Mouse (Mus musculus) left cerebral cortex, postnatal 36 days (tissue): Measurements from ENCODE around the gene Ssr1. TPM values are rescaled to one million over a fixed set of nuclear protein-coding genes. Genes with fewer than 3 reads are reported as not detected.

ENCODE experiments used
- DNase-seq, 2 experiments: peaks; one replicate each; pipeline ENCODE4 v3.0.0; 2021 to 2022; ENCODE audit warnings: low spot score in 2 of 2, mixed read lengths in 1 of 2
- intact Hi-C: fragments of 180-260 bp; cut with DNase I; formaldehyde crosslinking; loops from one replicate; pipeline ENCODE4 v1.15.1; 2025
- total RNA-seq, 2 experiments: library from RNA; stranded (reverse); gene quantifications; 2 replicates each; pipeline ENCODE4 v1.2.3; 2021

The Ssr1 gene
- total RNA-seq, 2 experiments from 2014 or later: 79.5 to 88.5 TPM

DNA sequence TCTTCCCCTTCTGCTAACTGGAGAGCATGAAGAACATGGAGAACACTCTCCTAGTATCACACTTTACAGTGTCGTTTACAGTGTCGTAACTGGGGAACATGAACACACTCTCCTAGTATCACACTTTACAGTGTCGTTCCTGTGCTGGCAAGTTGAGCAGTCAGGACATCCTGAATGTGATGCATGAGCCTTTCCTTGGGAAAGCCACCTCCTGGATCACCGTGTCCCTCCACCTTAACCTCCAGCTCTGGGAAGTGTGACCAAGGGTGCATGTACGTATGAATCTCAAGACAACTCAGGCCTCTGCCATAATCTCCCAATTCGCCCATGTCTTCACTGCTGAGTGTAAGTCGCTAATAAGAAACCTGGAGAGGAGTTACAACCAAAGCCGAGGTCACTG, 4.3 kb downstream of the Ssr1 start:
- intact Hi-C loops: no loop called here
- DNase-seq: no peak

DNA sequence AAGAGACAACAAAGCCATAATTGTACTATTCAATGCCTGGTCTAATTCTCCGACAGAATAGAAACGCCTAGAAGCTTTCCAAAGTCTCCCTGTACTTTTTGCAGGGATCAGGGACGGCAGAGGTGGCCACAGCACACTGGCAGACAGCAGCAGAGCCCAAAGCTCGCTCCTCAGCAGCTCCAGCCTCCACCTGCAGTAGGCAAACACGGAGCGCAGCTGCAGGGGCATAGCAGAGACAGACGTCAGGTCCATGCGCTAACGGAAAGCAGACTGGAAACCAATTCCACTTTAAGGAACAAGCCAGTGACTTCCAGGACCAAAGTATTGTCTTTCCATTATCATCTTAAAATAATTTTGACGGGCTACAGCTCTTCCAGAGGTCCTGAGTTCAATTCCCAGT, 7.9 kb downstream of the Ssr1 start:
- no peak for DNase-seq
- intact Hi-C loops: no loop called here

DNA sequence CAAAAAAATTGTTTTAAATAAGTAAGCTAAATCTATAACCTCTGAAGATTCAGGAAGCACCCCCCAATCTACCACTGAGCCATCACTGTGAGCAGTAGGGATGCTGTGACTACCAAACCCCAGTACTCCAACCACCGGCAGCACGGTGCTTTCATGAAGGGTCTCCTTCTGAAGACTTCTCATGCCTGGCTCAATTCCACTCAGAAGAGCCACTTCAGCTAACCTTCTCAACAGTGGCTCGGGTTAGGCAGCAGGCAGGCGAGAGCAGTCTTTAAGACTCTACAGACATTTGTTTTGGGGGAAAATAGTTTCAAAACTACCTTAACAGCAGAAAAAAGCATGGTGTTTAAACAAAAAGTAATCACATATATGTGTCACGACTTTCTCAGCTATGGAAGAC, 13.0 kb downstream of the Ssr1 start:
- no peak for DNase-seq
- intact Hi-C loops: no loop called here

DNA sequence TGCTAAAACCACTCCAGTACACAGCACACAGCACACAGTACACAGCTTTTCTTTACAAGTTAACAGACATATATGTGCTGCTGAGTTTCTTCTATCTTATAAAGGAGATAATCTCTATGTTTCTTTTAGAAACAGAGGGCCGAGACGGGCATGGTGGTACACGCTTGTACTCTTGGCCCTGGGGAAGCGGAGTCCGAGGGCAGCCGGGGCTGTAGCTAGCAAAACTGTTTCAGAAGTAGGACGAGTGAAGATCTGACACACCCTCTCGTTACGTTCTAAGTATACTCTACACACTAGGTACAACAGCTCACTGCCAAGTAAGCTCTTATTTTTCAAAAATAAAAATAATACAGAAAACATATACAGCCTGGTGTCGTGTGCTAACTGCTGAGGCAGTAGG, 13.7 kb downstream of the Ssr1 start:
- DNase-seq: no peak
- intact Hi-C loops: no loop called here

DNA sequence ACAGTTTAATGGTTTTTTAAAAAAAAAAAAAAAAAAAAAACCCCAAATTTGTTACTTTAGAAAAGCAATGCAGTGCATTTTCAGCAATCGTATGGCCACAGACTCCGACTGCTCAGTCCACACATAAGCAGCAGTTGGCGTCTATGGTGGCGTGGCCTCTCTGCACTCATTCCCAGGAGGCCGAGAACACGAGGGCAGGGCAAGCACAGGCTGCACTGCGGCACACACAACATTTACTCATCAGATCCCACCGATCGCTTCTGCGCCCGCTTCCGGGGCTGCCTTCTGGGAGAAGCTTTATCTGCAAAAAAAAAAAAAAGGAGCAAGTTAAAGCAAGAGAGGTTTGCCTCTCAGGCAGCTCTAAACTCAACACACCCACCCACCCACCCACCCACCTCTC, 14.5 kb downstream of the Ssr1 start:
- intact Hi-C loops: no loop called here
- DNase-seq: no peak

DNA sequence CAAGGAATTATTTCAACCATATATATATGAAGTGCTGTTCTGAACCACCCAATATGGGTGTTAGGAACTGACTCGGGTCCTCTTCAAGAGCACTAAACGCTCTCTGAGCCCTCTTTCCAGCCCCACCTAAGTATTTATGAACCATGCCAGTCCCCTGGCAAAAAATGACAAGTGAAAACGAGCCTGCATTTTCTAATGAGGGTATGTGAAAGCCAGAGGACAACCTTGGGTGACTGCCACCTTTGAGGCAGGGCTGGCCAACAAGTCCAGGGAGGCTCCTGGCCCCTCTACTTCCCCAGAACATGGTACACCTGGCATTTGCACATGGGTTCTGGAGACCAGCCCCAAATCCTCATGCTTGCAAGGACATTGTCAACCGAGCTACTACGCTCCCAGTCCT, 19.3 kb downstream of the Ssr1 start:
- DNase-seq: no peak
- intact Hi-C loops: no loop called here

DNA sequence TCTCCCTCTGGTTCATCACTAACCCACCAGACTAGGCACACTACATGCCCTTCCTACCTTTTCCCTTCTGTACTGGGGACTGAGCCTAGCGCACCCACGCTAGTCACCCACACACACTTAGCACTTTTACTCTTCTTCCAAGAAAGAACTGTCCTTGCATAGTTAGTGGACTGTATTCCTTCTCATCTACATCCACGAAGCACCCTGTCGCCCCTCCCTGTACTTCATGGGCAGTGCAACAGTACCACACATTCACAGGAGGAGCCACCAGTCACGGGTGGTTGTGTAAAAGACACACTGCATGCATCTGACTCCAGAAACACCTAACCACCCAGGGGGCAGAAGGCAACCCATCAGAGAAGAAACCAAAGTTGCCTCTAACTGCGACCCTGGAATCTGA, 20.0 kb downstream of the Ssr1 start:
- intact Hi-C loops: no loop called here

DNA sequence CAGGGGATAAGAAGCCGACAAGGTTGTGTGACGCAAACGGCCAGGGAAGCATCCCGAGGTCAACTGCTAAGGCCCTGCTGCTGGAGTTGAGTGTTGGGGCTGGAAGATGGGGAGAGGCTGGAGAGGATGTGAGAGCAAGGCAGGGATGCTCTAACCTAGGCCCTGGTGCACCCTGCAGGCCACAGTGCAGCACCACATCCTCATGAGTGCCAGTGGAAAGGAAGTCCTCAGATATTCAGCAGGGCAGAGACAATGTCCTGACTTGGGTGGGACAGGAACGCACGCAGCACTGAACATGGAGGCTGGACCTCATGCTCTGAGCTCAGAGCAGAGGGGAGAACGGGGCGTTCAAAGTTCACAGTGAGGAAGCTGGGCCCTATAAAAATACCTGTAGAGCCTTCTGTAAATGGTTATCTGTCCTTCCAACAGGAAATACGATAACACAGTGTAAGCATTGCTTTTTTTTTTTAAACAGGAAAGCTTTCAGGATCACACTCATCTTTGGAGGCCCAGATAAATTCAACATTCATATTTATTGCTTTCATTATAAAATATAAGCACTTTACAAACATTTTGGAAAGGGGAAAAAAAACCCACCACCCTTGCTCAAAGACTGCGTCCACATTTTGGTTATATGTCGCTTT, 23.0 kb downstream of the Ssr1 start:
- intact Hi-C loops: no loop called here
- no peak for DNase-seq

More for the DNA sequence above, 20.0 kb downstream of the Ssr1 start:
- DNase-seq: no peak

DNA sequence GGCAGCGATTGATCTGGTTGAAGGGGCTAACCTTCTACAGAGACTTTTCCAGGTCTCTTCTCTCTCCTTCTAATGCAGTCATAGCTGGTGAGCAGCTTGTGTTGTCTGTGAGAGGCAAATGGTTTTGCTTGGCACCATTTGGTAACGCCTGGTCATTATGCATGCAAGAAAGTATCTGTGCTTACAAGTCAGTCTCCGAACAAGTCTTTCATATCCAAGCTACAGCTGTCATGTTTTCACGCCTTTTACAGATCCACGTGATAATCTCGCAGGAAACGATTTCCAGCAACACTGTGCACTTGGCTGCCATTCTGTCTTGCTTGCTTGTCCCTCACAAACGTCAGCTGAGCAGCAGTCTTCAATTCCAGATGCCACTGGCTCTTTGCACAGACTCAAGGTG, 24.0 kb downstream of the Ssr1 start:
- DNase-seq: no peak
- intact Hi-C loops: loop anchor here (5.0 kb wide), 1 partner anchor 518 kb away; no protein-coding TSS in a partner anchor

DNA sequence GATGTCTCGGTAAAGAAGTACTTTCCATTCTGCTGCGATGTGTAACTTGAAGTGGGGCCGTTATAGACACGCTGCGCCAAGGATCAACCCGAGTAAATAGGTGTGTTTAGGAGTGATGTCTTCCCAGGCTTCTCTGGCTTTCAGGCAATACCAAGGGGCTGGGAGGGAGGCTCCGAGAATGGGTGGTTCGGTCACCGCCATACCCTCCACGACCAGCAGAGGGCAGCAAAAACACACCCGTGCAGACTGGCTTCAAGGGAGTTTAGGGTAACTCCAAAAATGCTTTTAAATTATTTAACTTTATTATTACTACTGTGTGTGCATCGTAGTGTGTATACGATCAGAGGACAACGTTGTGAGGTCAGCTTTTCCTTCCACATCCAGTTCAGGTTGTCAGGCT, 24.7 kb downstream of the Ssr1 start:
- intact Hi-C loops: loop anchor here (5.0 kb wide), 1 partner anchor 517 kb away; no protein-coding TSS in a partner anchor
- DNase-seq: peak; percentile 85 to 88

DNA sequence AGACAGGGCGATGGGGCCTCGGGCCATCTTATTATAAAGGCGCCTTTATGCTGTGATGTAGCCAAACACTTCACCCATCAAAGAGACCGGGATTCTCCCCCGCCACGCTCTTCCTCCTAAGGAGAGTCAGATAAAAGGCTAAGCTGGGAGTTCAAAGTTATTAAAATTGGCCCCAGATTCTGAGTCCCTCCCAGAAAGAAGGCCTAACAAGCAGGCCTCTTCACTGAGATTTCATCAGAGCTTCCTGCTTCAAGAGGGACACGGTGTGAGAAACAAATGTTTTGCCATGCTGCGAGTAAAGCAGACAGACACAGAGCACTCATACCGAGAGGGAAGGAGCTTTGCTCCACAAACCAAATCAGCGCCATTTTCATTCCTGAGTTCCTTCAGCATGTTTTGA, 26.5 kb downstream of the Ssr1 start:
- no peak for DNase-seq
- intact Hi-C loops: loop anchor here (5.0 kb wide), 1 partner anchor 515 kb away; no protein-coding TSS in a partner anchor

DNA sequence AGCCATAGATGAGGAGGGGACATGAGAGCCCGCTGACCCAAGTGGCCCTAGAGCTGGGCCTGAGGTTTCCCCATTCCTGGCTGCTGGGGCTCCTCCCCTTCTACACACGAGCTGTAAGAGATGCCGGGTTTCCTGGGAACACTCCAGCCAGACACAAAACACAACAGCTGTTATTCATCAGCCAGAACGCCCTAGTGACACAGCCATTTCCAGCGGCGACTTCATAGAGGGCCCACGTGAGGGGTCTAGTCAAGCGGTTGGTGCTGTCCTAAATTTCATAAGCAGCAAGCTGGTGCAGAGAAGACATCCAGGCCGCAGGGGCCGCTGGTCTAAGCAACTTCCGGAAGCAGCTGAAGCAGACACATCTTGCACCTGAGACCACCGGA, 27.0 kb downstream of the Ssr1 start:
- intact Hi-C loops: loop anchor here (5.0 kb wide), 1 partner anchor 515 kb away; no protein-coding TSS in a partner anchor
- DNase-seq: no peak

DNA sequence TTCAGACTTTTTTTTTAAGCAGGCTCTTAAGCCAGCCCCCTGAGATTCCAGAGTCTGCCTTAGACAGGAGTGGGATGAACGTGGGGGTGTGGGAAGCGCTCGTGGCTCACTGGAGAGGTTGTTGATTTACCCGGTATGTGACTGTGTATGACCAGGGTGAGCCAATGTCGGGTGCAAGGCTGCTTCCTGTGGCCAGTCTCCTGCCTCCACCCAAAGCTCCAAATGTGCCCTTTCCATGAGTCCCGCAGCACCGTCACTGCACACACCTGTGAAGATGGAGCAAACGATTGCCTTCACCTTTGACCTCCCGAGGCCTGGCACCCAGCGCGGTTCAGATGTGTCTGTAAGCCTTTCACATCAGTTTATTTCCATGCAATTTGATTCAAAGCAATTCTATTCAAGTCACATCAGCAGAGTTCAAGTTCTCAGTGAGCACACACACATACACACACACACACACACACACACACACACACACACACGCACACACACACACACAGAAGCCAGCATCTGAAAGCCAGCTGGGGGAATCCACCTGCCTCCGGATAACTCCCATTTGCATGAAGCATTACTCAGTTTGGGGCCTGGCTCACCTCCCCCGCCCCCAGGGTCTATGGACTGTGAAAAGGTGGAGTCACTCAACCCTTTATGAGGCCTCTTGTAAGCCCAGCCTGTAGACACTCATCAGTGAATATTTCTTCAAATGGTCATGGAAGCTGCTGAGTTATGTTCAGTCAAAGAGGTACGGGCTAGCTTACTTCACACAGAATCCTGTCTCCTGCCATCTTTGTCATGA, 27.6 kb downstream of the Ssr1 start:
- DNase-seq: no peak
- intact Hi-C loops: loop anchor here (5.0 kb wide), 1 partner anchor 514 kb away; no protein-coding TSS in a partner anchor

DNA sequence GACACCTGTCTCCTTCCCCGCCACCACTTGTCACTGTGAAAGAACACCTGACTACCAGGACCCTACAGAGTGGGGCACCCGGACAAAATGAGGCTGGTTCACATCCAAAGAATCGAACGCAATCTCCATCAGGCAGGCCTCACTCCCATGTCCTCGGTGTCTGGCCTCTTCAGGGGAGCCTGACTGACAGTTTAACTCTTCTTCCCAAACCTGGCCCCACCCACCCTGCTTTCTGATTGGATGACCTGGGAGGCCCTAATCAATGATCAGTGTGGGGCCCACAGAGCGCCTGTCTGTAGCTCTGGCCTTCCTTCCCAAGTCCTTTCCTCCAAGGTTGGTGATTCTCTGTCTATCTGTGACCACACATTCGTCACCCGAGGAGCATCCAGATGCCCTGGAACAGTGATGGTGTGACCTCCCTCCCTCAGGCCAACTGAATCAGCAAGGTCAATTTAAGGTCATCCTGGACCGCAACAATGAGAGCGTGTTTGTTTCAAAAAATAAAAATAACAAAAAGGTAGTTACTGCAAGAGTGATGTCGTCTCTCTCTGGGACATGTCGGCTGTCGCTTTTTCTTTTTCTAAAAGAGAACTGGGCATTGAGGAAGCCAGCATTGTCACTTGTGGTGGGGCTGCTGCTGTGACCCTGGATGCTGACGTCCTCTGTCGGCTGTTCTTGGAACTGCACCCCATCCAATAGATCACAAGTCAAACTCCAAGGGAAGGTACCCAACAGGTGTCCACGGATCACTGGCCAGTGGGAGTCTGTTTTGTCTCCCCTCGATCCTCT, 28.7 kb downstream of the Ssr1 start:
- intact Hi-C loops: loop anchor here (5.0 kb wide), 1 partner anchor 513 kb away; no protein-coding TSS in a partner anchor
- no peak for DNase-seq

DNA sequence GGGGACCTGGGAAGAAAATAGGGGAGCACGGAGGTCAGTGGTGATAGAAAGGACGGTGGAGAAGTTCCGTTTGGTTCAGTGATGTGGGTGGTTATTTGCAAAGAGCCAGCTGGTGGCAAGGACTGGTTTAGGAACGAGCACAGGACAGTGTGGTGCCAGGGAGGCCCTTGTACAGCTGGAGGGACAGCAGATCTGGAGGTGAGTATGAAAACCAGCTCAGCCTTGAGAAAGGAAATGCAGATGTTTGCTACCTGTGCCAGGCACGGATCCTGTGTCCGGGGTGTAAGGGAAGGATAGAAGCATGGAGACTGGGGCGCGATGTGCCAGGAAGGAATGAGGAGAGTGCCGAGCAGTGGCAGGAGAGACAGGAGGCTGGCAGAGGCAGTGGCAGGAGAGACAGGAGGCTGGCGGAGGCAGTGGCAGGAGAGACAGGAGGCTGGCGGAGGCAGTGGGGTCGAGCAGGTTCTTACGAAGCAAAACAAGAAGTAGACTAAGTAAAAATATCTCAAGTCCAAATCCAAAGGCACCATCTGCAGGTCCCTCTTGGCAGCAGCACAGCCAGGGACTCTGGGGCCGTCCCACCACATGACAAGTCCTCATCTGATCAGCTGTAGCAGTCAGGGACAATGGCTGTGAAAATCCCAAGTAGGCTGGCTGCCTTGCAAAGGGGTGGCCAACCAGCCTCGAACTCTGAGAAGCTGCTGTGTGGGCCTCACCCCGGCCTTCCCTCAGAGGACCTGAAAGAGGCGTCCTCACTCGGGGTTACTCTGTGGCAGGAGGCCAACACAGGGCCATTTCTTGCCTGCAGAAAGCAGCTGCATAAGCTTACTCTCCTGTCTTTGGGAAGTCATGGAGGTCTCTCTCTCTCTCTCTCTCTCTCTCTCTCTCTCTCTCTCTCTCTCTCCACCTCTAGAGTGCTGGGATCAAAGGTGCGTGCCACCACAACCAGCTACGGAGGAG, 29.6 kb downstream of the Ssr1 start:
- intact Hi-C loops: loop anchor here (5.0 kb wide), 1 partner anchor 512 kb away; no protein-coding TSS in a partner anchor

DNA sequence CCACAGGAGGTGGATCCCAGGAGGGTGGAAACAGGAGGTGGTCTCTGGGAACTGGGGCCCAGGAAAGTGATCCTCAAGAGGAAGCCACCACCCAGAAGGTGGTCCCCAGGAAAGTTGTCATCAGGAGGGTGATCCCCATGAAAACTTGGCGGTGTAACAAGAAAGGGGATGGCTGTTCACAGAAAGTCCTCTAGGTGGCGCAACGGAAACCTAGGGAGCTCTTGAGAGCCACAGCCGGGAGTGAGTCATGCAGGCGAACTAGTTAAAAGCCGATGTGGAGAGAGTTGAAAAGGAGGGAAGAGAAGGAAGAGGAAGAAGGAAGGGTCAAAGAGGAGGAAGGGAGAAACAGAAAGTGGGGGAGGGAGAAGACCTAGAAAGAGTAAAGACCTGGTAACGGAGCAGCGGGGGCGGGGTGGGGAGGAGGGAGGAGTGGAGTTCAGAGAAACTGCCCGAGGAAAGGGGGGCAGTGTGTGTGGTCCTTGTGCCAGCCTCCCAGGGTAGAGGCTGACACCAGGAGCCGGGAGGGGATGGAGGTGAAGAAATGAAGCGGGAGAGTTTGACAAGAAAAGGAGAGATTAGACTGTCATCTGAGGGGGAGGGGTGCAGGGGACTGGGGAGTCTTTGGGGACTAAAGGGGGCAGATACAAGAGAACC, 30.5 kb downstream of the Ssr1 start:
- intact Hi-C loops: no loop called here
- DNase-seq: peak in 1 of 2 experiments; percentile 63

More for the DNA sequence above, 29.6 kb downstream of the Ssr1 start:
- DNase-seq: peak in 1 of 2 experiments; percentile 36

DNA sequence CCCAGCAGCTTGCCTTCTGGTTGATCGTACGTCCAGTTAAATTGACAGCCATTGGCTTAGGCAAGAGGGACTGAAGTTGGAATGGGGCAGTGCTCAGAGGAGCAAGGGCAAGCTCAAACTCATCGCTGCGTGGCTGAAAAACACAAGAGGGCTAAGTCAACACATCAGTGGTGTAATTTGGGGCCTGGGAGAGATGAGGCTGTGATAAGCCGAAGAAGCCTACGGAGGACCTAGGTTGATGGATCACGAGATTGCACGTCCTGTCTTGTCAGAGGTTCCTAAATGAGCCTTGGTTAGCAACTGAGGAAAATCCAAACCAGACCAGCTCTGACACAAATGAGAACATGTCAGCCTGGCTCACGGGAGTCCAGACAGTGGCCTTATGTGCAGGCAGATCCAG, 31.5 kb downstream of the Ssr1 start:
- intact Hi-C loops: no loop called here
- no peak for DNase-seq

DNA sequence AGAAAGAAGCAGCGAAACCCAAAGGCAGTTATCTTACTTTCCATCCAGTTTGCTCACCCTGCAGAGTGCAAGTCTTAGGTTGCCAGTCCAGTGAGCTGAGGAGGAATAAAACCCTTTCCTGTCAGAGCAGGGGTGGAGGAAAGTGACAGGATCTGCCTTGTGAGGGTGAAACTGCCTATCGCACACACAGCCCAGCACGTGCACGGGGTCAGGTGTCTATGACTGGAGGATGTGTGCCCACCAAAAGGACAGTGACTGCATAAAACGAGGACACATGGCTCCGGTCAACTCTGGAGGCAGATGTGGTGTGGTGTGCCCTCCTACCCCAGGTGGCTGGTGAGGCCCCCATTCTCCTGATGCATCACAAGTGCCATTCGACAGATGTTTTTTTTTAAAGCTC, 34.1 kb downstream of the Ssr1 start:
- DNase-seq: no peak
- intact Hi-C loops: no loop called here
